Mouse (Mus musculus) MEL (cell line): ENCODE results near the gene Aptx. TPM values are rescaled to one million over a fixed set of nuclear protein-coding genes. Genes with fewer than 3 reads are reported as not detected.
A peak's percentile ranks its signal among the peaks of the same experiment; 100 is the strongest.

Experiments used
- DNase-seq: peaks from one replicate; pipeline ENCODE4 v3.0.0; 2011; ENCODE audit warnings: low read depth, low spot score
- H3K27ac ChIP-seq: 2 replicates; pipeline ENCODE4 v1.5.1; 2012; ENCODE audit warnings: low read depth, mild to moderate bottlenecking, control low read depth, low read length, moderate library complexity; ENCODE audit not compliant: control insufficient read depth
- H3K27me3 ChIP-seq, 2 experiments: fragments of 150-350 bp in 1 of 2; sonication (generic) in 1 of 2; 2 replicates each; pipeline ENCODE4 v1.6.1; 2012; ENCODE audit warnings: low read length in 2 of 2, mild to moderate bottlenecking in 2 of 2, improper control_type of control experiment in 1 of 2, moderate library complexity in 1 of 2; ENCODE audit not compliant: insufficient read depth in 2 of 2, control insufficient read depth in 1 of 2
- H3K36me3 ChIP-seq, 2 experiments: 2 replicates each; pipeline ENCODE4 v1.6.1; 2012 to 2014; ENCODE audit warnings: low read length in 2 of 2, improper control_type of control experiment in 1 of 2, inconsistent platforms in 1 of 2, mild to moderate bottlenecking in 1 of 2; ENCODE audit not compliant: insufficient read depth in 2 of 2, control insufficient read depth in 1 of 2
- H3K4me1 ChIP-seq, 2 experiments: fragments of 150-350 bp in 1 of 2; sonication (generic) in 1 of 2; 2 replicates each; pipeline ENCODE4 v1.6.1; 2012; ENCODE audit warnings: low read length in 2 of 2, improper control_type of control experiment in 1 of 2, mild to moderate bottlenecking in 1 of 2; ENCODE audit not compliant: insufficient read depth in 2 of 2, control insufficient read depth in 1 of 2
- H3K4me3 ChIP-seq, 2 experiments: fragments of 150-350 bp in 1 of 2; sonication (generic) in 1 of 2; 2 replicates each; pipeline ENCODE4 v1.5.1; 2012; ENCODE audit warnings: low read depth in 2 of 2, low read length in 2 of 2, mild to moderate bottlenecking in 2 of 2, moderate library complexity in 2 of 2, control low read depth in 1 of 2, improper control_type of control experiment in 1 of 2; ENCODE audit not compliant: control insufficient read depth in 1 of 2, insufficient read depth in 1 of 2
- H3K79me2 ChIP-seq: 2 replicates; pipeline ENCODE4 v1.6.1; 2012; ENCODE audit warnings: mild to moderate bottlenecking, low read length, moderate library complexity; ENCODE audit not compliant: control insufficient read depth, poor library complexity, insufficient read depth
- H3K9ac ChIP-seq: 2 replicates; pipeline ENCODE4 v1.6.1; 2012; ENCODE audit warnings: low read depth, mild to moderate bottlenecking, control low read depth, low read length, moderate library complexity; ENCODE audit not compliant: control insufficient read depth, poor library complexity, severe bottlenecking
- H3K9me3 ChIP-seq: fragments of 150-350 bp; sonication (generic); replicated peaks from 2 replicates; pipeline ENCODE4 v1.6.1; 2012; ENCODE audit warnings: mild to moderate bottlenecking, low read length, improper control_type of control experiment, moderate library complexity; ENCODE audit not compliant: insufficient read depth
- CHD1 ChIP-seq: IDR thresholded peaks from 2 replicates; pipeline ENCODE4 v1.6.1; 2012; ENCODE audit warnings: low read depth, mild to moderate bottlenecking, inconsistent platforms, low read length, improper control_type of control experiment
- CTCF ChIP-seq, 3 experiments: IDR thresholded peaks in 2 of 3; conservative IDR thresholded peaks in 1 of 3; 2 replicates each; pipeline ENCODE4 v1.5.1; 2011 to 2012; ENCODE audit warnings: low read length in 3 of 3, low read depth in 2 of 3, mild to moderate bottlenecking in 2 of 3, improper control_type of control experiment in 1 of 3, inconsistent platforms in 1 of 3, mixed read lengths in 1 of 3, moderate library complexity in 1 of 3; ENCODE audit not compliant: control insufficient read depth in 1 of 3, insufficient read depth in 1 of 3, poor library complexity in 1 of 3, severe bottlenecking in 1 of 3
- E2F4 ChIP-seq: IDR thresholded peaks from 2 replicates; pipeline ENCODE4 v1.6.1; 2011; ENCODE audit warnings: low read depth, low read length, improper control_type of control experiment, borderline replicate concordance
- ELF1 ChIP-seq: IDR thresholded peaks from 2 replicates; pipeline ENCODE4 v1.6.1; 2014; ENCODE audit warnings: low read depth, mild to moderate bottlenecking, inconsistent platforms, low read length, improper control_type of control experiment, moderate library complexity
- EP300 ChIP-seq, 2 experiments: IDR thresholded peaks; 2 replicates each; pipeline ENCODE4 v1.6.1; 2011; ENCODE audit warnings: improper control_type of control experiment in 2 of 2, low read length in 2 of 2, low read depth in 1 of 2, mild to moderate bottlenecking in 1 of 2
- ETS1 ChIP-seq: IDR thresholded peaks from 2 replicates; pipeline ENCODE4 v1.6.1; 2012; ENCODE audit warnings: low read depth, mild to moderate bottlenecking, inconsistent platforms, low read length, improper control_type of control experiment, moderate library complexity
- HCFC1 ChIP-seq: IDR thresholded peaks from 2 replicates; pipeline ENCODE4 v1.6.1; 2012; ENCODE audit warnings: low read depth, mild to moderate bottlenecking, inconsistent platforms, low read length, improper control_type of control experiment, moderate library complexity
- KAT2A ChIP-seq: conservative IDR thresholded peaks from 2 replicates; pipeline ENCODE4 v1.6.1; 2012; ENCODE audit warnings: low read depth, low read length, improper control_type of control experiment, inconsistent platforms
- MAFK ChIP-seq: IDR thresholded peaks from 2 replicates; pipeline ENCODE4 v1.6.1; 2011; ENCODE audit warnings: low read depth, mild to moderate bottlenecking, low read length, improper control_type of control experiment, borderline replicate concordance
- MAX ChIP-seq: IDR thresholded peaks from 2 replicates; pipeline ENCODE4 v1.6.1; 2011; ENCODE audit warnings: low read length, improper control_type of control experiment
- MEF2A ChIP-seq: IDR thresholded peaks from 2 replicates; pipeline ENCODE4 v1.6.1; 2014; ENCODE audit warnings: low read depth, mild to moderate bottlenecking, inconsistent platforms, low read length, improper control_type of control experiment; ENCODE audit not compliant: poor library complexity, insufficient replicate concordance, severe bottlenecking; ENCODE audit errors: extremely low read depth
- NELFE ChIP-seq: IDR thresholded peaks from 2 replicates; pipeline ENCODE4 v1.6.1; 2011; ENCODE audit warnings: low read depth, low read length, improper control_type of control experiment
- NRF1 ChIP-seq: IDR thresholded peaks from 2 replicates; pipeline ENCODE4 v1.6.1; 2014; ENCODE audit warnings: low read depth, mild to moderate bottlenecking, inconsistent platforms, low read length, improper control_type of control experiment, moderate library complexity; ENCODE audit not compliant: poor library complexity, insufficient read depth, severe bottlenecking
- POLR2AphosphoS2 ChIP-seq: IDR thresholded peaks from 2 replicates; pipeline ENCODE4 v1.6.1; 2011; ENCODE audit warnings: low read length, improper control_type of control experiment
- POLR2AphosphoS5 ChIP-seq: IDR thresholded peaks from 2 replicates; pipeline ENCODE4 v1.6.1; 2012; ENCODE audit warnings: low read depth, borderline replicate concordance, mild to moderate bottlenecking, inconsistent platforms, low read length, moderate library complexity, mixed read lengths
- RAD21 ChIP-seq: IDR thresholded peaks from 2 replicates; pipeline ENCODE4 v1.6.1; 2011; ENCODE audit warnings: mild to moderate bottlenecking, low read depth, low read length, improper control_type of control experiment
- RCOR1 ChIP-seq: IDR thresholded peaks from 2 replicates; pipeline ENCODE4 v1.6.1; 2012; ENCODE audit warnings: low read depth, mild to moderate bottlenecking, inconsistent platforms, low read length, improper control_type of control experiment
- SIN3A ChIP-seq: IDR thresholded peaks from 2 replicates; pipeline ENCODE4 v1.6.1; 2012; ENCODE audit warnings: low read length, improper control_type of control experiment, inconsistent platforms
- TAL1 ChIP-seq: IDR thresholded peaks from 2 replicates; pipeline ENCODE4 v1.6.1; 2012; ENCODE audit warnings: mild to moderate bottlenecking, inconsistent platforms, low read length, moderate library complexity, mixed read lengths
- USF1 ChIP-seq: IDR thresholded peaks from 2 replicates; pipeline ENCODE4 v1.6.1; 2014; ENCODE audit warnings: low read depth, mild to moderate bottlenecking, inconsistent platforms, low read length, improper control_type of control experiment, moderate library complexity
- ZKSCAN1 ChIP-seq: IDR thresholded peaks from 2 replicates; pipeline ENCODE4 v1.6.1; 2012; ENCODE audit warnings: low read depth, mild to moderate bottlenecking, inconsistent platforms, low read length, improper control_type of control experiment, moderate library complexity
- ZNF384 ChIP-seq: IDR thresholded peaks from 2 replicates; pipeline ENCODE4 v1.6.1; 2012; ENCODE audit warnings: low read depth, mild to moderate bottlenecking, inconsistent platforms, low read length, improper control_type of control experiment
- polyA plus RNA-seq, 2 experiments: library from polyadenylated mRNA; stranded (reverse) in 1 of 2; unstranded in 1 of 2; fragments of >175 nt in 1 of 2; fragments of >200 nt in 1 of 2; gene quantifications; 2 replicates each; pipeline versions ENCODE4 v1.2.1 to v1.2.4; 2012; ENCODE audit warnings: low replicate concordance in 2 of 2, low read depth in 1 of 2; ENCODE audit not compliant: insufficient read length in 2 of 2, insufficient read depth in 1 of 2, missing spikeins in 1 of 2
- total RNA-seq: library from RNA; depleted of rRNA; stranded (reverse); fragments of 300-350 nt; gene quantifications from 2 replicates; pipeline ENCODE4 v1.2.3, GENCODE M21; 2012

Gene Aptx
- total and polyA plus RNA-seq, 3 experiments = 18.8 to 19.8 TPM; not detected in 1

DNA sequence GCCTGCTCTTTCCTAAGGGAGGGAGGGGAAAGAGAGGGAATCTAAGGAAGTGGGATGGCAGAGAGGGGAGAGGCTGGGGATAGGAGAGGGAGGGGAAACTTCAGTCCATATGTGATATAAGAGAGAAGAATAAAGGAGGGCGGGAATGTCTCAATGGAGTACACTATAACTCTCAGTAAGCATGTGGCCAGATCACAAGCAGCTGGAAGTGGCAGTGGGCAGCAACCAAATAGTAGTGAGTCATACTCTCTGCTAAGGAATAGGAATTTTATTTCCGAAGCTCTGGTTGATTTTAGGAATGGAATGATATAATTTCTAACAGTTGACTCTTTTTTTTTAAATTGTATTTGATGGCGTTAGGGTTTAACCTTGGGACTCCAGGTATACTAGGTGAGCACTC, 14.1 kb upstream of the Aptx start:
- peaks cover 0 to 14% of the 10 kb centered on the region in 2 experiments; a peak in 2 of 4 replicates for H3K36me3 ChIP-seq
- no peaks in the 10 kb centered on the region for H3K27me3 ChIP-seq
- no peak for TF ChIP-seq ZNF384
- TF ChIP-seq POLR2AphosphoS5 = no peak
- TF ChIP-seq RCOR1 = no peak
- TF ChIP-seq ZKSCAN1 = no peak
- no peak for TF ChIP-seq NELFE
- no peak for TF ChIP-seq E2F4
- no peak for TF ChIP-seq KAT2A
- TF ChIP-seq MAFK = no peak
- no peak for TF ChIP-seq MEF2A
- TF ChIP-seq ELF1 = no peak
- TF ChIP-seq HCFC1 = no peak
- TF ChIP-seq NRF1 = no peak
- no peak for TF ChIP-seq SIN3A
- no peak for TF ChIP-seq MAX
- TF ChIP-seq RAD21 = no peak
- TF ChIP-seq TAL1 = no peak
- TF ChIP-seq EP300 (IDR thresholded peaks at IDR 0.05; ENCODE audit: low read depth in 1 of 2, low read length in 2 of 2) = no peak
- no peak for TF ChIP-seq CTCF (IDR thresholded peaks at IDR 0.05 in 2 of 3, conservative IDR thresholded peaks at IDR 0.05 in 1 of 3; ENCODE audit: control insufficient read depth in 1 of 3, insufficient read depth in 1 of 3, low read depth in 2 of 3, low read length in 3 of 3, poor library complexity in 1 of 3, severe bottlenecking in 1 of 3)
- TF ChIP-seq POLR2AphosphoS2 = no peak
- no peak overlapping the region for H3K9ac ChIP-seq
- no peak overlapping the region for H3K4me3 ChIP-seq
- no peak for DNase-seq
- H3K4me1 ChIP-seq = peaks cover 7 to 8% of the 10 kb centered on the region in 2 experiments
- no peaks in the 10 kb centered on the region for H3K9me3 ChIP-seq
- H3K27ac ChIP-seq = no peak overlapping the region
- H3K79me2 ChIP-seq = no peaks in the 10 kb centered on the region; the same call in 1 of the 2 replicates

DNA sequence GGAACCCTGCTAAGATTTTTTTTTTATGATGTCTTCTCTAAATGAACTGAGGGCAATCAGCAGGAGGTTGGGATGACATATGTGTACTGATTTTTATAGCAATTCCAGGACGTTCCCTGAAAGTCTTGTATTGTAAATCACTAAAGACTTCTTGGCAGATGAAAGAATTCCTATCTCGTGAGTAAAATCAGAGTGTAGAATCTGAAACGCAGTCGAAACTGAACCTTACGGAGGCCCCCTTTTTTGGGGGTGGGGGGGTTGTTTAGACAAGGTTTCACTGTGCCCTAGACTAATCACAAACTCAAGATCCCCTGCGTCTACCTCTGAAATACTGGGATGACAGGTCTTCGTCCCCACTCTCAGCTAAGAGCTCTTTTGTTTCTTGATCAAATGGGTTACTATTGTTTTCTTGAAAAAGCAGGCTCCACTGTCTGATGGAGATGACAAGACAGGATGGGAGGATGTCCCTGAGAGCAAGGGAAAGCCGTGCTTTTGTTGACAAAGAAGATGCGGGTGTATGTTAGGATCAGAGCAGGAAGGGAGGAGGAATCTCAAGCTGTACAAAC, 799 bp upstream of the Aptx start:
- no peak for DNase-seq
- Histone ChIP-seq H3K4me3 (peak overlapping the region; percentile 88 to 96), H3K36me3 (peaks cover 0 to 11% of the 10 kb centered on the region in 2 experiments; a peak in 2 of 4 replicates), H3K27me3 (no peaks in the 10 kb centered on the region), H3K27ac (peak overlapping the region; percentile 98; the same call in 1 of the 2 replicates), H3K9me3 (no peaks in the 10 kb centered on the region), H3K9ac (peak overlapping the region; percentile 69), H3K79me2 (peaks cover 5% of the 10 kb centered on the region; the same call in 1 of the 2 replicates), H3K4me1 (peaks cover 0 to 15% of the 10 kb centered on the region in 2 experiments; a peak in 2 of 4 replicates)
- TF ChIP-seq RCOR1 = 0 out of 2 replicates have a peak, but pooled peaks have one; percentile 18
- no peak for TF ChIP-seq MEF2A
- TF ChIP-seq ZNF384 = 0 out of 2 replicates have a peak, but pooled peaks have one; percentile 3
- TF ChIP-seq USF1 = no peak
- TF ChIP-seq ETS1 = no peak
- no peak for TF ChIP-seq CHD1
